Mouse (Mus musculus): ENCODE measurements around the gene Arhgef17.

- no peak for TF ChIP-seq CTCF (conservative IDR thresholded peaks at IDR 0.05; ENCODE audit: low read length)
- no peak for TF ChIP-seq NANOG (IDR thresholded peaks at IDR 0.05; ENCODE audit: borderline replicate concordance, low read length)
- no peak for TF ChIP-seq POU5F1 (IDR thresholded peaks at IDR 0.05; ENCODE audit: borderline replicate concordance, low read length)
Observed at GRCm38 (mm10) chr7:100978171-100978570, 46.3 kb upstream of the Arhgef17 start.

Data from E14TG2a.4 (cell line).